23 mouse cellular contexts compared by ENCODE assay signal in genomic region chr3:46937751-46938150, GRCm38 (mm10).
"Had no signal": no experiment of that assay in that cellular context is flagged by ENCODE, and none has a peak within 500 bp of the region (broad histone marks: within the 10 kb centered on the region; RNA-seq: fewer than 3 reads in every experiment).

No protein-coding gene starts in this region.

- H3K9me3 ChIP-seq: limb, embryonic 12.5 days; limb, embryonic 15.5 days; lung, embryonic 15.5 days; neural tube, embryonic 12.5 days; neural tube, embryonic 15.5 days had no signal

- H3K27ac ChIP-seq: kidney, postnatal 0 days; layer of hippocampus, adult 2 months; limb, embryonic 12.5 days; limb, embryonic 15.5 days; liver, embryonic 14.5 days; lung, embryonic 15.5 days; neural tube, embryonic 12.5 days; neural tube, embryonic 15.5 days; stomach, postnatal 0 days had no signal

- H3K4me2 ChIP-seq: limb, embryonic 12.5 days; limb, embryonic 15.5 days; liver, embryonic 11.5 days; lung, embryonic 15.5 days; midbrain, embryonic 11.5 days; neural tube, embryonic 12.5 days; neural tube, embryonic 15.5 days had no signal

- DNase-seq: kidney, adult 18-20 months; kidney, adult 9 months; liver, postnatal 0 days; lung, postnatal 10 days; lung, postnatal 4 days; midbrain, embryonic 14.5 days; right cerebral cortex, adult 18-20 months; right cerebral cortex, postnatal 14 days; right cerebral cortex, postnatal 4 days; thymus, adult 2 months; thymus, postnatal 14 days; thymus, postnatal 4 days had no signal

- H3K4me3 ChIP-seq: layer of hippocampus, adult 2 months; limb, embryonic 12.5 days; limb, embryonic 15.5 days; lung, embryonic 15.5 days; neural tube, embryonic 12.5 days; neural tube, embryonic 15.5 days had no signal

- H3K9ac ChIP-seq: limb, embryonic 12.5 days; limb, embryonic 15.5 days; liver, embryonic 14.5 days; liver, postnatal 0 days; lung, embryonic 15.5 days; neural tube, embryonic 12.5 days; neural tube, embryonic 15.5 days had no signal

- H3K4me1 ChIP-seq: limb, embryonic 12.5 days; limb, embryonic 15.5 days; lung, embryonic 15.5 days; neural tube, embryonic 12.5 days; neural tube, embryonic 15.5 days had no signal

- H3K36me3 ChIP-seq: limb, embryonic 12.5 days; limb, embryonic 15.5 days; lung, embryonic 15.5 days; neural tube, embryonic 12.5 days; neural tube, embryonic 15.5 days had no signal

- ATAC-seq: liver, postnatal 0 days had no signal

- H3K27me3 ChIP-seq: limb, embryonic 12.5 days; limb, embryonic 15.5 days; lung, embryonic 15.5 days; neural tube, embryonic 12.5 days; neural tube, embryonic 15.5 days had no signal
